Mouse (Mus musculus): ENCODE data around the gene Qrsl1. TPM values are rescaled to one million over a fixed set of nuclear protein-coding genes. Genes with fewer than 3 reads are reported as not detected.
"Not testable (repeated sequence)": the region's sequence is repeated elsewhere in the genome, so short reads cannot be mapped to it uniquely, and the experiment has no call there.

The Qrsl1 gene
- total and polyA plus RNA-seq, 3 experiments, result 41.8 to 49.5 (median 46.8) TPM

DNA sequence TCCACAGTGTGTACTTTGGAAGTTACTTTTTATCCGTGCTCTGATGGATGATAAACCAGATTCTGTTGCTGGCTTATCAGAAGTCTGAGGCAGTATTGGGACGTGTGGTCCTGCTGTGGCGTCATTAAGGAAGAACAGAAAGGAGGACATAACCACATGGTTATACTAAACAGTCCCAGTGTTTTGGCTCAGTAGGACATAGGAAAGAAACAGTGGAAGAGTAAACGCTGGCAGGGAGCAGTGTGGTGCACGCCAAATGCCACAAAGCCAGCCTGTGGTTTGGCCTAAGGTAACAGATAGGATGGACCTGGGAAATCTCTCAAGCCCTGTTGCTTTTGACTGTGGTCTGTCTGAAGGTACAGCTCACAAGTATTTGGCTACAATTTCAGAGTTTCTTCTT, 27.1 kb upstream of the Qrsl1 start:
- H3K9ac ChIP-seq (ENCODE audit: insufficient read depth, low read depth), result no peak overlapping the region
- in situ Hi-C loops (cut with MboI; ENCODE audit: low pct_ligation_motif_present, low pct_unique_long_range_greater_than_20kb, low sequenced_read_pairs), result no loop called here
- H3K79me2 ChIP-seq (replicated peaks; ENCODE audit: control insufficient read depth, extremely low read depth, insufficient read depth, poor library complexity, severe bottlenecking), result peaks cover 4% of the 10 kb centered on the region
- H3K27me3 ChIP-seq (replicated peaks), result no peaks in the 10 kb centered on the region
- peaks cover 6 to 19% of the 10 kb centered on the region in 2 experiments for H3K4me1 ChIP-seq (ENCODE audit: control insufficient read depth in 1 of 2, insufficient read depth in 2 of 2)
- H3K4me3 ChIP-seq (replicated peaks in 1 of 3; ENCODE audit: low read depth in 2 of 3, low read length in 2 of 3, poor library complexity in 1 of 3), result no peak overlapping the region
- dilution Hi-C loops (cut with MboI; ENCODE audit: extremely low pct_ligation_motif_present, extremely low pct_unique_long_range_greater_than_20kb, low sequenced_read_pairs), result no loop called here
- DNase-seq (ENCODE audit: extremely low read depth), result no peak
- H3K4me2 ChIP-seq (ENCODE audit: insufficient read depth, low read depth, poor library complexity, severe bottlenecking), result no peak overlapping the region
- peaks cover 4% of the 10 kb centered on the region for H3K9me3 ChIP-seq (replicated peaks; ENCODE audit: low read length)
- TF ChIP-seq SIN3A (IDR thresholded peaks at IDR 0.05; ENCODE audit: low read length), result no peak
- no peak for TF ChIP-seq RAD21 (IDR thresholded peaks at IDR 0.05; ENCODE audit: low read depth, low read length)
- TF ChIP-seq MEF2A (IDR thresholded peaks at IDR 0.05; ENCODE audit: borderline replicate concordance, low read depth, low read length), result no peak
- H3K36me3 ChIP-seq (replicated peaks in 1 of 2; ENCODE audit: control insufficient read depth in 1 of 2, insufficient read depth in 1 of 2, low read length in 1 of 2), result peaks cover 66 to 97% of the 10 kb centered on the region in 2 experiments
- H3K27ac ChIP-seq (ENCODE audit: insufficient read depth, low read depth), result no peak overlapping the region

DNA sequence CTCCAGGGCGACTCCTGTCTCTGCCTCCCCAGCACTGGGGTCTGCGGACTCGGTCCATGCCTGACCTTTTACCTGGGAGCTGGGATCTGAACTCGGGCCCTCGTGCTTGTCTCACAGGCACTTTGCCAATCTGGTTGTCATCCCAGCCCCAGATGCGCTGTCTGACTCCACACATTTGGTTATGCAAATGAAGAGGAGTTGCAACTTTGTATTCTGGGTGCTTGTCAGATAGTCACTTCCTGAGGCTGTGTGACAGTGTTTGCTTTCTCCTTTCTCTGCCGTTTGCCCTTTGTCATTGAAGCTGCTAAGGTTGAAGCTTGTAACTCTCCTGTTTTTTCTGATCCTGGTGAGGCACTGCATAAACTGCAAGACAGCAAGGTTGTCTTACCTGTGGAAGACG, 26.2 kb upstream of the Qrsl1 start:
- in situ Hi-C loops (cut with MboI; ENCODE audit: low pct_ligation_motif_present, low pct_unique_long_range_greater_than_20kb, low sequenced_read_pairs) (no loop called here), dilution Hi-C loops (cut with MboI; ENCODE audit: extremely low pct_ligation_motif_present, extremely low pct_unique_long_range_greater_than_20kb, low sequenced_read_pairs) (no loop called here)
- Histone ChIP-seq H3K4me2 (ENCODE audit: insufficient read depth, low read depth, poor library complexity, severe bottlenecking) (no peak overlapping the region), H3K27me3 (replicated peaks) (no peaks in the 10 kb centered on the region), H3K79me2 (replicated peaks; ENCODE audit: control insufficient read depth, extremely low read depth, insufficient read depth, poor library complexity, severe bottlenecking) (peaks cover 4% of the 10 kb centered on the region), H3K9ac (ENCODE audit: insufficient read depth, low read depth) (no peak overlapping the region), H3K4me1 (ENCODE audit: control insufficient read depth in 1 of 2, insufficient read depth in 2 of 2) (peaks cover 6 to 19% of the 10 kb centered on the region in 2 experiments), H3K9me3 (replicated peaks; ENCODE audit: low read length) (peaks cover 4% of the 10 kb centered on the region), H3K4me3 (replicated peaks in 1 of 3; ENCODE audit: low read depth in 2 of 3, low read length in 2 of 3, poor library complexity in 1 of 3) (peak overlapping the region in 1 of 3 experiments; percentile 22), H3K27ac (ENCODE audit: insufficient read depth, low read depth) (peak overlapping the region; percentile 25; the same call in 1 of the 2 replicates), H3K36me3 (replicated peaks in 1 of 2; ENCODE audit: control insufficient read depth in 1 of 2, insufficient read depth in 1 of 2, low read length in 1 of 2) (peaks cover 64 to 97% of the 10 kb centered on the region in 2 experiments)
- peak; percentile 74 for DNase-seq (ENCODE audit: extremely low read depth)
- TF ChIP-seq ZKSCAN1 (IDR thresholded peaks at IDR 0.05; ENCODE audit: borderline replicate concordance, low read depth, low read length), result no peak
- TF ChIP-seq POLR2A (IDR thresholded peaks at IDR 0.05; ENCODE audit: low read depth, low read length), result 0 out of 2 replicates have a peak, but pooled peaks have one; percentile 22

DNA sequence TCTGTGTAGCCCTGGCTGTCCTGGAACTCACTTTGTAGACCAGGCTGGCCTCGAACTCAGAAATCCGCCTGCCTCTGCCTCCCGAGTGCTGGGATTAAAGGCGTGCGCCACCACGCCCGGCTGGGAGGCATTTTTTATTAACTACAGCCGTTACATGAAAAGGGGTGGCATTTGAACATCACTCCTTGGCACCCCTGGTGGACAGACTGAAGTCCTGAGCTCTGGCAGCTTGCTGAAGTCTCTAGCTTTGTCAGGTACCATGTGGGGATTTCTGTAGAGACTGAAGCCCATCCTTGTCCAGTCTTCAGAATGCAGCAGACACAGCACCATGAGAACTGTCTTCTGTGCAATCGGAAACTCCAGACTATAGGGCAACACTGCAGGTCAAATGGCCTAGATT, 24.2 kb upstream of the Qrsl1 start:
- dilution Hi-C loops (cut with MboI; ENCODE audit: extremely low pct_ligation_motif_present, extremely low pct_unique_long_range_greater_than_20kb, low sequenced_read_pairs); DNase-seq (ENCODE audit: extremely low read depth); in situ Hi-C loops (cut with MboI; ENCODE audit: low pct_ligation_motif_present, low pct_unique_long_range_greater_than_20kb, low sequenced_read_pairs); H3K79me2 ChIP-seq (replicated peaks; ENCODE audit: control insufficient read depth, extremely low read depth, insufficient read depth, poor library complexity, severe bottlenecking); H3K27me3 ChIP-seq (replicated peaks); H3K27ac ChIP-seq (ENCODE audit: insufficient read depth, low read depth); H3K9ac ChIP-seq (ENCODE audit: insufficient read depth, low read depth); H3K4me2 ChIP-seq (ENCODE audit: insufficient read depth, low read depth, poor library complexity, severe bottlenecking); H3K4me3 ChIP-seq (replicated peaks in 1 of 3; ENCODE audit: low read depth in 2 of 3, low read length in 2 of 3, poor library complexity in 1 of 3); H3K9me3 ChIP-seq (replicated peaks; ENCODE audit: low read length): not testable (repeated sequence)
- peak in 1 of 2 experiments; percentile 15; a peak in 2 of 4 replicates for TF ChIP-seq CTCF (conservative IDR thresholded peaks at IDR 0.05 in 1 of 2, IDR thresholded peaks at IDR 0.05 in 1 of 2; ENCODE audit: low read depth in 2 of 2, low read length in 2 of 2)
- Histone ChIP-seq H3K4me1 (ENCODE audit: control insufficient read depth in 1 of 2, insufficient read depth in 2 of 2) (peaks cover 6 to 30% of the 10 kb centered on the region in 2 experiments), H3K36me3 (replicated peaks in 1 of 2; ENCODE audit: control insufficient read depth in 1 of 2, insufficient read depth in 1 of 2, low read length in 1 of 2) (peaks cover 58 to 98% of the 10 kb centered on the region in 2 experiments)

DNA sequence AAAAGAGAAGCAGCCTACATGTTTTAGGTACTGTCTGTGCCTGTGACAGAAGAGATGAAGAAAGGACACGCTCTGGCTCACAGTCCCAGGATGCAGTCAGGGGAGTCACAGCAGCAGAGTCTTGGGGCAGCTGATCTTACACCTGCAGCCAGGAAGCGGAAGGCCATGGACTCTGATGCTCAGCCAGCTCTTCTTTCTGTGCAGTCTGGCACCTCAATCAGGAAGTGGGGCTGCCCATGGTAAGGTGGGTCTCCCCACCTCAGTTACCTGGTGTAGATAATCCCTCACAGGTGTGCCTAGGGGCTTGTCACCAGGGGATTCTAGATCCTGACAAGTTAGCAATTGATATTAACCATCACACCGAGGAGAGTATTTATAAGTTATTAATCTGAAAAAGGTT, 21.6 kb upstream of the Qrsl1 start:
- Histone ChIP-seq H3K27ac (ENCODE audit: insufficient read depth, low read depth) (no peak overlapping the region), H3K4me2 (ENCODE audit: insufficient read depth, low read depth, poor library complexity, severe bottlenecking) (no peak overlapping the region), H3K27me3 (replicated peaks) (no peaks in the 10 kb centered on the region), H3K79me2 (replicated peaks; ENCODE audit: control insufficient read depth, extremely low read depth, insufficient read depth, poor library complexity, severe bottlenecking) (peaks cover 8% of the 10 kb centered on the region), H3K9ac (ENCODE audit: insufficient read depth, low read depth) (no peak overlapping the region), H3K4me3 (replicated peaks in 1 of 3; ENCODE audit: low read depth in 2 of 3, low read length in 2 of 3, poor library complexity in 1 of 3) (no peak overlapping the region), H3K36me3 (replicated peaks in 1 of 2; ENCODE audit: control insufficient read depth in 1 of 2, insufficient read depth in 1 of 2, low read length in 1 of 2) (peaks cover 48 to 94% of the 10 kb centered on the region in 2 experiments), H3K9me3 (replicated peaks; ENCODE audit: low read length) (peaks cover 4% of the 10 kb centered on the region), H3K4me1 (ENCODE audit: control insufficient read depth in 1 of 2, insufficient read depth in 2 of 2) (peaks cover 6 to 45% of the 10 kb centered on the region in 2 experiments)
- dilution Hi-C loops (cut with MboI; ENCODE audit: extremely low pct_ligation_motif_present, extremely low pct_unique_long_range_greater_than_20kb, low sequenced_read_pairs) (no loop called here), in situ Hi-C loops (cut with MboI; ENCODE audit: low pct_ligation_motif_present, low pct_unique_long_range_greater_than_20kb, low sequenced_read_pairs) (loop anchor here (5.0 kb wide), 1 partner anchor 346 kb away; the partner anchor contains the start of gene Cd24a)
- no peak for DNase-seq (ENCODE audit: extremely low read depth)
- no peak for TF ChIP-seq SMC3 (IDR thresholded peaks at IDR 0.05; ENCODE audit: low read depth, low read length)
- TF ChIP-seq MXI1 (IDR thresholded peaks at IDR 0.05; ENCODE audit: low read depth, low read length), result no peak
- TF ChIP-seq RCOR1 (conservative IDR thresholded peaks at IDR 0.05; ENCODE audit: low read depth, low read length), result no peak
- no peak for TF ChIP-seq NRF1 (IDR thresholded peaks at IDR 0.05; ENCODE audit: low read depth, low read length)
- TF ChIP-seq JUN (IDR thresholded peaks at IDR 0.05; ENCODE audit: insufficient read depth, low read depth, low read length), result no peak
- TF ChIP-seq POLR2A (IDR thresholded peaks at IDR 0.05; ENCODE audit: low read depth, low read length), result no peak
- TF ChIP-seq E2F4 (IDR thresholded peaks at IDR 0.05; ENCODE audit: insufficient replicate concordance, low read depth, low read length), result no peak
- no peak for TF ChIP-seq POLR2AphosphoS2 (IDR thresholded peaks at IDR 0.05; ENCODE audit: low read depth, low read length)
- TF ChIP-seq BHLHE40 (IDR thresholded peaks at IDR 0.05; ENCODE audit: low read depth, low read length), result no peak
- TF ChIP-seq CHD1 (IDR thresholded peaks at IDR 0.05; ENCODE audit: low read depth, low read length), result no peak

Data from CH12.LX (cell line).